Mouse (Mus musculus) thymus, adult 2 months (tissue): ENCODE measurements at regions not wholly inside any gene's neighbourhood (a gene's known extent, or its start where the extent isn't known, plus 50 kb on each side); places are given as distances from the start of the nearest gene placed in this dataset.

Experiments used
- CTCF ChIP-seq: fragments of 200-500 bp; IDR thresholded peaks from 2 replicates; pipeline ENCODE4 v1.5.1; 2012; ENCODE audit warnings: mild to moderate bottlenecking, control low read depth, low read length, moderate library complexity, borderline replicate concordance; ENCODE audit not compliant: control insufficient read depth, poor library complexity, insufficient read depth; ENCODE audit errors: extremely low read depth
- POLR2A ChIP-seq: fragments of 200-500 bp; IDR thresholded peaks from 2 replicates; pipeline ENCODE4 v1.6.1; 2012; ENCODE audit warnings: mild to moderate bottlenecking, low read length, control low read depth, moderate library complexity; ENCODE audit not compliant: control insufficient read depth, poor library complexity, insufficient read depth; ENCODE audit errors: extremely low read depth

DNA sequence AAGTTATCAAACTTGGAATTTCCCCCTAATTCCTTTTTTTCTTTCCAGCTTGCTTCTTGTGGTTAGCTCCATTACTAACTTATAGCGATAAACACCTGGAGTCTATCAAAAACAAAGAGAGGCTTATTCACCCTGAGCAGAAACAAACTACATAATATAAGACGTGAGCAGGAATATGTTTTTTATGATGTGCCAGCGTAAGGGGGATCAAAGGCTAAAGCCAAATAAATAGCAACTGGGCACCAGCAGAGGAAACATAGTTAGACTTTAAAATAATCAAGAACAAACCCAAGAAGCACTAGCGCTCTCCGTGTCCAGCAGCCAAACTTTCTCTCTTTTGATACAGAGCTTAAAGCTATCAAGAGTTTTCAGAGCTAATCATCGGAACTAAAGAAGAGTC is 76.1 kb downstream of the Rps12 start:
- TF ChIP-seq CTCF: no peak
- no peak for TF ChIP-seq POLR2A
